Mouse (Mus musculus): Measurements from ENCODE around the gene Scube3.

Scube3 gene

GRCm38 (mm10) chr17:28131156-28131555, 10.8 kb upstream of the Scube3 start:
- in situ Hi-C loops (cut with MboI; ENCODE audit: low sequenced_read_pairs) = no loop called here

GRCm38 (mm10) chr17:28133193-28133592, 8.7 kb upstream of the Scube3 start:
- in situ Hi-C loops (cut with MboI; ENCODE audit: low sequenced_read_pairs) = no loop called here

- in situ Hi-C loops (cut with MboI; ENCODE audit: low sequenced_read_pairs) = no loop called here
Measured at GRCm38 (mm10) chr17:28135496-28135895, 6.4 kb upstream of the Scube3 start.

- in situ Hi-C loops (cut with MboI; ENCODE audit: low sequenced_read_pairs) = no loop called here
Measured at GRCm38 (mm10) chr17:28136266-28136665, 5.7 kb upstream of the Scube3 start.

- in situ Hi-C loops (cut with MboI; ENCODE audit: low sequenced_read_pairs) = no loop called here
Measured at GRCm38 (mm10) chr17:28138013-28138412, 3.9 kb upstream of the Scube3 start.

- in situ Hi-C loops (cut with MboI; ENCODE audit: low sequenced_read_pairs) = no loop called here
Measured at GRCm38 (mm10) chr17:28138685-28139084, 3.3 kb upstream of the Scube3 start.

GRCm38 (mm10) chr17:28140431-28141204, 1.3 kb upstream of the Scube3 start:
- in situ Hi-C loops (cut with MboI; ENCODE audit: low sequenced_read_pairs) = no loop called here

GRCm38 (mm10) chr17:28141205-28141650, 713 bp upstream of the Scube3 start:
- in situ Hi-C loops (cut with MboI; ENCODE audit: low sequenced_read_pairs) = no loop called here

GRCm38 (mm10) chr17:28142700-28143610, 1.0 kb downstream of the Scube3 start:
- in situ Hi-C loops (cut with MboI; ENCODE audit: low sequenced_read_pairs) = no loop called here

- in situ Hi-C loops (cut with MboI; ENCODE audit: low sequenced_read_pairs) = no loop called here
Measured at GRCm38 (mm10) chr17:28143751-28144150, 1.8 kb downstream of the Scube3 start.

- in situ Hi-C loops (cut with MboI; ENCODE audit: low sequenced_read_pairs) = no loop called here
Measured at GRCm38 (mm10) chr17:28144241-28144640, 2.3 kb downstream of the Scube3 start.

GRCm38 (mm10) chr17:28148288-28148687, 6.3 kb downstream of the Scube3 start:
- in situ Hi-C loops (cut with MboI; ENCODE audit: low sequenced_read_pairs) = no loop called here

- in situ Hi-C loops (cut with MboI; ENCODE audit: low sequenced_read_pairs) = no loop called here
Measured at GRCm38 (mm10) chr17:28149734-28150133, 7.8 kb downstream of the Scube3 start.

GRCm38 (mm10) chr17:28150456-28150855, 8.5 kb downstream of the Scube3 start:
- in situ Hi-C loops (cut with MboI; ENCODE audit: low sequenced_read_pairs) = no loop called here

GRCm38 (mm10) chr17:28153095-28153494, 11.2 kb downstream of the Scube3 start:
- in situ Hi-C loops (cut with MboI; ENCODE audit: low sequenced_read_pairs) = no loop called here

- in situ Hi-C loops (cut with MboI; ENCODE audit: low sequenced_read_pairs) = no loop called here
Measured at GRCm38 (mm10) chr17:28154970-28155369, 13.0 kb downstream of the Scube3 start.

GRCm38 (mm10) chr17:28160361-28160760, 18.4 kb downstream of the Scube3 start:
- in situ Hi-C loops (cut with MboI; ENCODE audit: low sequenced_read_pairs) = loop anchor here (5.0 kb wide), 1 partner anchor 78 kb away; the partner anchor contains the start of gene Tcp11

GRCm38 (mm10) chr17:28161310-28161881, 19.5 kb downstream of the Scube3 start:
- in situ Hi-C loops (cut with MboI; ENCODE audit: low sequenced_read_pairs) = loop anchor here (5.0 kb wide), 1 partner anchor 79 kb away; the partner anchor contains the start of gene Tcp11

- in situ Hi-C loops (cut with MboI; ENCODE audit: low sequenced_read_pairs) = loop anchor here (5.0 kb wide), 1 partner anchor 81 kb away; the partner anchor contains the start of gene Tcp11
Measured at GRCm38 (mm10) chr17:28163666-28164065, 21.7 kb downstream of the Scube3 start.

- in situ Hi-C loops (cut with MboI; ENCODE audit: low sequenced_read_pairs) = no loop called here
Measured at GRCm38 (mm10) chr17:28170460-28171305, 28.7 kb downstream of the Scube3 start.

All from CH12F3 (cell line).